Mouse (Mus musculus) cerebellum, adult 11 months (tissue): Measurements from ENCODE around the gene Ankrd13d.

Experiments used
- DNase-seq: peaks from one replicate; pipeline ENCODE4 v3.0.0; 2022

The Ankrd13d gene

GRCm38 (mm10) chr19:4220957-4221743 is 61.8 kb downstream of the Ankrd13d start:
- DNase-seq, result no peak

- no peak for DNase-seq
Measured at GRCm38 (mm10) chr19:4220416-4220815, 62.5 kb downstream of the Ankrd13d start.
